Mouse (Mus musculus) G1E (cell line): ENCODE measurements around the gene Nr3c2. TPM values are rescaled to one million over a fixed set of nuclear protein-coding genes. Genes with fewer than 3 reads are reported as not detected.

Source experiments
- ATAC-seq: 2 replicates; pipeline ENCODE4 v1.8.0; 2016; ENCODE audit warnings: mild to moderate bottlenecking; ENCODE audit not compliant: insufficient number of reproducible peaks, poor library complexity, low FRiP score, severe bottlenecking; ENCODE audit errors: extremely low read depth
- DNase-seq: peaks from one replicate; pipeline ENCODE4 v3.0.0; 2012; ENCODE audit warnings: low spot score
- H3K27me3 ChIP-seq: 2 replicates; pipeline ENCODE4 v1.6.1; 2012; ENCODE audit warnings: mild to moderate bottlenecking, low read length, inconsistent platforms; ENCODE audit not compliant: insufficient read depth
- H3K36me3 ChIP-seq: replicated peaks from 2 replicates; pipeline ENCODE3; 2012; ENCODE audit warnings: mild to moderate bottlenecking, inconsistent platforms
- H3K4me1 ChIP-seq: 2 replicates; pipeline ENCODE4 v1.6.1; 2012; ENCODE audit warnings: low read depth, low read length, inconsistent platforms, mixed read lengths; ENCODE audit not compliant: insufficient read depth
- H3K4me3 ChIP-seq: 2 replicates; pipeline ENCODE4 v1.5.1; 2012; ENCODE audit warnings: low read depth, mild to moderate bottlenecking, inconsistent platforms, low read length, moderate library complexity, mixed read lengths
- H3K9me3 ChIP-seq: replicated peaks from 2 replicates; pipeline ENCODE4 v1.6.1; 2012; ENCODE audit warnings: inconsistent platforms
- CTCF ChIP-seq: IDR thresholded peaks from 2 replicates; pipeline ENCODE4 v1.5.1; 2012; ENCODE audit warnings: low read depth, low read length, inconsistent platforms, mixed read lengths
- GATA1 ChIP-seq: IDR thresholded peaks from 2 replicates; pipeline ENCODE4 v1.6.1; 2012; ENCODE audit warnings: borderline replicate concordance, low read length, inconsistent platforms, mixed read lengths
- GATA2 ChIP-seq: IDR thresholded peaks from 2 replicates; pipeline ENCODE4 v1.6.1; 2012; ENCODE audit warnings: low read depth, low read length, inconsistent platforms, borderline replicate concordance
- POLR2AphosphoS5 ChIP-seq: IDR thresholded peaks from 2 replicates; pipeline ENCODE4 v1.6.1; 2012; ENCODE audit warnings: low read depth, low read length, inconsistent platforms; ENCODE audit not compliant: insufficient replicate concordance
- TAL1 ChIP-seq: conservative IDR thresholded peaks from 2 replicates; pipeline ENCODE4 v1.6.1; 2012; ENCODE audit warnings: low read depth, low read length, inconsistent platforms, mixed read lengths
- polyA plus RNA-seq: library from polyadenylated mRNA; stranded (reverse); fragments of >175 nt; gene quantifications from 2 replicates; pipeline ENCODE4 v1.2.3, GENCODE M21; 2012
- total RNA-seq, 2 experiments: library from RNA; stranded (forward) in 1 of 2; stranded (reverse) in 1 of 2; fragments of 200-1000 nt in 1 of 2; fragments of >200 nt in 1 of 2; fragmentation: Nextera tagmentation in 1 of 2; gene quantifications; 2 replicates each; pipeline ENCODE4 v1.2.3; 2014 to 2017

Nr3c2 gene
- total and polyA plus RNA-seq, 3 experiments = 0.26 to 12.0 (median 7.6) TPM

- TF ChIP-seq GATA2 = no peak
- no peak for TF ChIP-seq POLR2AphosphoS5
- TF ChIP-seq TAL1 = no peak
- TF ChIP-seq CTCF = no peak
- H3K9me3 ChIP-seq = no peaks in the 10 kb centered on the region
- ATAC-seq (no peak), DNase-seq (no peak)
- no peaks in the 10 kb centered on the region for H3K4me1 ChIP-seq
- H3K4me3 ChIP-seq = no peak overlapping the region
- no peaks in the 10 kb centered on the region for H3K36me3 ChIP-seq
- peaks cover 3% of the 10 kb centered on the region; the same call in 1 of the 2 replicates for H3K27me3 ChIP-seq
These were observed 213.5 kb downstream of the Nr3c2 start for GRCm38 (mm10) chr8:77112719-77113118.

- Histone ChIP-seq H3K9me3 (no peaks in the 10 kb centered on the region), H3K36me3 (no peaks in the 10 kb centered on the region), H3K27me3 (peaks cover 3% of the 10 kb centered on the region; the same call in 1 of the 2 replicates), H3K4me1 (no peaks in the 10 kb centered on the region), H3K4me3 (no peak overlapping the region)
- ATAC-seq (no peak), DNase-seq (no peak)
- TF ChIP-seq GATA2 (no peak), TAL1 (no peak), CTCF (no peak), POLR2AphosphoS5 (no peak), GATA1 (no peak)
These were observed 215.5 kb downstream of the Nr3c2 start for GRCm38 (mm10) chr8:77114769-77115168.

GRCm38 (mm10) chr8:77116419-77117079, 217.3 kb downstream of the Nr3c2 start:
- Histone ChIP-seq H3K36me3 (no peaks in the 10 kb centered on the region), H3K4me1 (no peaks in the 10 kb centered on the region), H3K27me3 (peaks cover 3% of the 10 kb centered on the region; the same call in 1 of the 2 replicates), H3K4me3 (no peak overlapping the region), H3K9me3 (no peaks in the 10 kb centered on the region)
- no peak for DNase-seq
- TF ChIP-seq GATA2 (no peak), TAL1 (no peak), CTCF (no peak), POLR2AphosphoS5 (no peak), GATA1 (no peak)
- ATAC-seq = no peak; the same call in 1 of the 2 replicates

- Histone ChIP-seq H3K36me3 (no peaks in the 10 kb centered on the region), H3K27me3 (no peaks in the 10 kb centered on the region), H3K4me3 (no peak overlapping the region), H3K4me1 (no peaks in the 10 kb centered on the region), H3K9me3 (no peaks in the 10 kb centered on the region)
- ATAC-seq = no peak
- no peak for DNase-seq
- TF ChIP-seq CTCF (no peak), TAL1 (no peak), GATA1 (no peak)
These were observed 221.7 kb downstream of the Nr3c2 start for GRCm38 (mm10) chr8:77120810-77121570.

GRCm38 (mm10) chr8:77121571-77121890, 222.3 kb downstream of the Nr3c2 start:
- H3K36me3 ChIP-seq = no peaks in the 10 kb centered on the region
- DNase-seq (no peak), ATAC-seq (no peak)
- H3K27me3 ChIP-seq = no peaks in the 10 kb centered on the region
- no peaks in the 10 kb centered on the region for H3K9me3 ChIP-seq
- TF ChIP-seq GATA1 (no peak), GATA2 (no peak), CTCF (no peak), TAL1 (no peak), POLR2AphosphoS5 (no peak)
- no peak overlapping the region for H3K4me3 ChIP-seq
- no peaks in the 10 kb centered on the region for H3K4me1 ChIP-seq

- TF ChIP-seq TAL1 (no peak), POLR2AphosphoS5 (no peak), CTCF (no peak), GATA1 (no peak), GATA2 (no peak)
- no peaks in the 10 kb centered on the region for H3K27me3 ChIP-seq
- H3K4me1 ChIP-seq = no peaks in the 10 kb centered on the region
- ATAC-seq (no peak), DNase-seq (no peak)
- H3K4me3 ChIP-seq = no peak overlapping the region
- H3K36me3 ChIP-seq = no peaks in the 10 kb centered on the region
- no peaks in the 10 kb centered on the region for H3K9me3 ChIP-seq
These were observed 223.1 kb downstream of the Nr3c2 start for GRCm38 (mm10) chr8:77122300-77122699.

- ATAC-seq = no peak
- Histone ChIP-seq H3K36me3 (no peaks in the 10 kb centered on the region), H3K4me3 (no peak overlapping the region), H3K4me1 (no peaks in the 10 kb centered on the region), H3K27me3 (peaks cover 2% of the 10 kb centered on the region; the same call in 1 of the 2 replicates), H3K9me3 (no peaks in the 10 kb centered on the region)
- no peak for TF ChIP-seq GATA2
- no peak for TF ChIP-seq CTCF
- TF ChIP-seq POLR2AphosphoS5 = no peak
- TF ChIP-seq TAL1 = no peak
- TF ChIP-seq GATA1 = no peak
- DNase-seq = no peak
These were observed 226.5 kb downstream of the Nr3c2 start for GRCm38 (mm10) chr8:77125777-77126176.
